Mouse (Mus musculus) heart, postnatal 0 days (tissue): ENCODE measurements around the gene Piwil4.

ENCODE experiments used
- CTCF ChIP-seq: IDR thresholded peaks from 2 replicates; pipeline ENCODE4 v1.5.1; 2016; ENCODE audit warnings: antibody characterized with exemption, control low read depth, low read depth
- EP300 ChIP-seq: IDR thresholded peaks from 2 replicates; pipeline ENCODE4 v1.6.1; 2016; ENCODE audit warnings: antibody characterized with exemption, low read depth

DNA sequence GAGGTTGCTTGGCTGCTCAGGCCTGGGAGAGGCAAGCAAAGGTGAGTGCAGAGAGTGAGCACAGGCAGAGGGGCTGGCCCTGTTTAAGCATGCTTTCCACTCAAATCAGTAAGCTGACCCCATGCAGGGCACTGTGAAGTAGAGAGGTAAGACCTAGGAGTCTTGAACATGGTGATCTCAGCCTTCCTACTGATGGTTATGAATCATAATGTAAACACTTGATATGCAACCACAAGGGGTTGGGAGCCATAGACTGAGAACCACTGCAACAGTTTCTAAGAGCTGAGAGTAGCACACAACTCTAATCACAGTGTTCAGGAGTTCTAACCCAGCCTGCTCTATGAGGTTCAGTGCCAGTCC lies 22.2 kb downstream of the Piwil4 start:
- TF ChIP-seq EP300, result no peak
- TF ChIP-seq CTCF, result no peak
